Comparison of ENCODE assay signal across 24 mouse cellular contexts in genomic region chr3:124390101-124390500, GRCm38 (mm10). TPM values are rescaled to one million over a fixed set of nuclear protein-coding genes. Genes with fewer than 3 reads are reported as not detected.
DNase-seq lines count a peak whose midpoint lies in the region; ATAC-seq lines count a peak whose summit lies in the region.
"Had no signal": no experiment of that assay in that cellular context is flagged by ENCODE, and none has a peak within 500 bp of the region (broad histone marks: within the 10 kb centered on the region; RNA-seq: fewer than 3 reads in every experiment).

No protein-coding gene starts in this region.

- H3K9me3 ChIP-seq in embryonic facial prominence, embryonic 14.5 days (ENCODE audit: control insufficient read depth, low read length): no peaks in the 10 kb centered on the region
- H3K9me3 ChIP-seq in embryonic facial prominence, embryonic 10.5 days: no peaks in the 10 kb centered on the region
- H3K9me3 ChIP-seq in limb, embryonic 13.5 days: no peaks in the 10 kb centered on the region
- no peaks in the 10 kb centered on the region for H3K9me3 ChIP-seq in limb, embryonic 10.5 days (replicated peaks)
- H3K9me3 ChIP-seq: embryonic facial prominence, embryonic 15.5 days; forebrain, embryonic 10.5 days; forebrain, embryonic 15.5 days had no signal

- no peak overlapping the region for H3K4me3 ChIP-seq in embryonic facial prominence, embryonic 14.5 days (ENCODE audit: low read depth, low read length)
- no peak overlapping the region for H3K4me3 ChIP-seq in embryonic facial prominence, embryonic 10.5 days
- H3K4me3 ChIP-seq in limb, embryonic 13.5 days: no peak overlapping the region
- H3K4me3 ChIP-seq in limb, embryonic 10.5 days: no peak overlapping the region
- H3K4me3 ChIP-seq: embryonic facial prominence, embryonic 15.5 days; erythroblast, embryonic 14.5 days; forebrain, embryonic 10.5 days; forebrain, embryonic 15.5 days; gastrocnemius, adult 2 months; heart, embryonic 12.5 days had no signal

- H3K4me1 ChIP-seq in embryonic facial prominence, embryonic 14.5 days (ENCODE audit: control insufficient read depth, insufficient read depth, low read length): no peaks in the 10 kb centered on the region
- no peaks in the 10 kb centered on the region for H3K4me1 ChIP-seq in embryonic facial prominence, embryonic 10.5 days
- H3K4me1 ChIP-seq in limb, embryonic 13.5 days: no peaks in the 10 kb centered on the region
- H3K4me1 ChIP-seq in limb, embryonic 10.5 days: no peaks in the 10 kb centered on the region
- H3K4me1 ChIP-seq: embryonic facial prominence, embryonic 15.5 days; forebrain, embryonic 10.5 days; forebrain, embryonic 15.5 days; heart, embryonic 12.5 days had no signal

- H3K27ac ChIP-seq in embryonic facial prominence, embryonic 14.5 days (replicated peaks; ENCODE audit: low read depth, low read length): no peak overlapping the region
- no peak overlapping the region for H3K27ac ChIP-seq in embryonic facial prominence, embryonic 10.5 days (replicated peaks)
- no peak overlapping the region for H3K27ac ChIP-seq in limb, embryonic 13.5 days
- no peak overlapping the region for H3K27ac ChIP-seq in limb, embryonic 10.5 days
- H3K27ac ChIP-seq: embryonic facial prominence, embryonic 15.5 days; forebrain, embryonic 10.5 days; forebrain, embryonic 15.5 days; gastrocnemius, adult 2 months; hindbrain, postnatal 0 days had no signal

- 71% methylated on average over 2 of the region's 2 CpGs for WGBS in embryonic facial prominence, embryonic 14.5 days
- 94% methylated on average over 2 of the region's 2 CpGs for WGBS in embryonic facial prominence, embryonic 10.5 days
- WGBS in limb, embryonic 13.5 days: 44% methylated on average over 2 of the region's 2 CpGs
- WGBS in limb, embryonic 10.5 days: 96% methylated on average over 2 of the region's 2 CpGs

- no peak overlapping the region for H3K4me2 ChIP-seq in embryonic facial prominence, embryonic 14.5 days (ENCODE audit: low read depth, low read length)
- H3K4me2 ChIP-seq in limb, embryonic 13.5 days (replicated peaks): no peak overlapping the region
- H3K4me2 ChIP-seq: embryonic facial prominence, embryonic 15.5 days; forebrain, embryonic 15.5 days; heart, embryonic 12.5 days had no signal

- no peaks in the 10 kb centered on the region for H3K36me3 ChIP-seq in embryonic facial prominence, embryonic 14.5 days (ENCODE audit: control insufficient read depth, insufficient read depth, low read length)
- no peaks in the 10 kb centered on the region for H3K36me3 ChIP-seq in embryonic facial prominence, embryonic 10.5 days (replicated peaks)
- no peaks in the 10 kb centered on the region for H3K36me3 ChIP-seq in limb, embryonic 13.5 days
- no peaks in the 10 kb centered on the region for H3K36me3 ChIP-seq in limb, embryonic 10.5 days
- H3K36me3 ChIP-seq: embryonic facial prominence, embryonic 15.5 days; forebrain, embryonic 10.5 days; forebrain, embryonic 15.5 days; G1E; heart, embryonic 12.5 days had no signal

- no peak for ATAC-seq in embryonic facial prominence, embryonic 14.5 days (ENCODE audit: low read depth)
- ATAC-seq in limb, embryonic 13.5 days (ENCODE audit: low FRiP score, low read depth): peak; percentile 76; the same call in 1 of the 2 replicates
- no peak for ATAC-seq in activated CD4-positive, CD25-positive, alpha-beta regulatory T cell, adult 4 months
- ATAC-seq: CD4-positive, CD25-positive, alpha-beta regulatory T cell, adult 4 months; forebrain, embryonic 15.5 days had no signal

- no peak overlapping the region for H3K9ac ChIP-seq in embryonic facial prominence, embryonic 14.5 days (ENCODE audit: low read depth, low read length)
- no peak overlapping the region for H3K9ac ChIP-seq in limb, embryonic 13.5 days
- H3K9ac ChIP-seq: embryonic facial prominence, embryonic 15.5 days; forebrain, embryonic 15.5 days; heart, embryonic 12.5 days had no signal

- no peaks in the 10 kb centered on the region for H3K27me3 ChIP-seq in embryonic facial prominence, embryonic 14.5 days (replicated peaks; ENCODE audit: control insufficient read depth, insufficient read depth, low read length)
- H3K27me3 ChIP-seq in embryonic facial prominence, embryonic 10.5 days (replicated peaks; ENCODE audit: low read depth, poor library complexity, severe bottlenecking): no peaks in the 10 kb centered on the region
- no peaks in the 10 kb centered on the region for H3K27me3 ChIP-seq in limb, embryonic 13.5 days
- H3K27me3 ChIP-seq in limb, embryonic 10.5 days (ENCODE audit: low read depth, poor library complexity, severe bottlenecking): no peaks in the 10 kb centered on the region
- H3K27me3 ChIP-seq: embryonic facial prominence, embryonic 15.5 days; forebrain, embryonic 15.5 days; heart, embryonic 12.5 days had no signal

- peak; percentile 2 for DNase-seq in embryonic facial prominence, embryonic 14.5 days (ENCODE audit: low spot score)
- no peak for DNase-seq in embryonic facial prominence, embryonic 10.5 days (ENCODE audit: low spot score)
- DNase-seq in limb, embryonic 10.5 days (ENCODE audit: low spot score): no peak
- DNase-seq in brain, adult 2 months (ENCODE audit: low read depth, low spot score): peak; percentile 23
- DNase-seq: adrenal gland, postnatal 10 days; cerebellum, adult 8-10 months; cerebellum, postnatal 36 days; gastrocnemius, adult 2 months; gastrocnemius, postnatal 25 days; heart, postnatal 36 days; kidney, adult 11 months had no signal

RNA-seq across cellular contexts. Expression of gene 1700006A11Rik, which starts 35.7 kb away (rescaled TPM):
- not detected in 2 replicates for polyA plus RNA-seq in embryonic facial prominence, embryonic 14.5 days (2014; fragmentation: Nextera tagmentation; extraction: Ambion mirVana)
- polyA plus RNA-seq in embryonic facial prominence, embryonic 10.5 days (2016; fragmentation: Nextera tagmentation; extraction: Ambion mirVana): not detected in 2 replicates
- polyA plus RNA-seq in limb, embryonic 13.5 days (2015; fragmentation: Nextera tagmentation; extraction: Ambion mirVana): not detected in 2 replicates
- not detected in 2 replicates for polyA plus RNA-seq in limb, embryonic 10.5 days (2016; fragmentation: Nextera tagmentation; extraction: Ambion mirVana)
- not detected for polyA plus RNA-seq in activated CD4-positive, CD25-positive, alpha-beta regulatory T cell, adult 4 months (2017; shearing (Covaris generic))
- polyA plus RNA-seq: CD4-positive, CD25-positive, alpha-beta regulatory T cell, adult 4 months; embryonic facial prominence, embryonic 15.5 days; erythroblast, embryonic 14.5 days; forebrain, embryonic 10.5 days; forebrain, embryonic 15.5 days; G1E; heart, embryonic 12.5 days; heart, embryonic 16.5 days; hindbrain, embryonic 11.5 days; hindbrain, postnatal 0 days; intestine, embryonic 14.5 days had no signal

Comparison
In these comparisons a context has a peak if more than half of its experiments do, and no peak if none do; other contexts are left out.
1. DNase-seq: peak in embryonic facial prominence, embryonic 14.5 days (single experiment) and brain, adult 2 months (single experiment); none in embryonic facial prominence, embryonic 10.5 days (single experiment) and limb, embryonic 10.5 days (single experiment).